Mouse (Mus musculus) embryonic facial prominence, embryonic 13.5 days (tissue): ENCODE measurements around the gene Ston1. TPM values are rescaled to one million over a fixed set of nuclear protein-coding genes. Genes with fewer than 3 reads are reported as not detected.

Experiments used
- ATAC-seq: fragments of 200-750 bp; cut with Nextera tagmentation; 2 replicates; pipeline ENCODE4 v1.8.0; 2017; ENCODE audit warnings: low read depth; ENCODE audit not compliant: insufficient number of reproducible peaks, insufficient read depth, low FRiP score, low TSS enrichment
- H3K27ac ChIP-seq: fragments of 300-500 bp; sonication (generic); 2 replicates; pipeline ENCODE4 v1.5.1; 2015; ENCODE audit warnings: moderate library complexity, mild to moderate bottlenecking, inconsistent platforms
- H3K27me3 ChIP-seq: fragments of 300-500 bp; sonication (generic); 2 replicates; pipeline ENCODE4 v1.6.1; 2015; ENCODE audit warnings: mild to moderate bottlenecking, inconsistent platforms
- H3K36me3 ChIP-seq: fragments of 300-500 bp; sonication (generic); 2 replicates; pipeline ENCODE4 v1.6.1; 2015; ENCODE audit warnings: mild to moderate bottlenecking, inconsistent platforms
- H3K4me1 ChIP-seq: fragments of 300-500 bp; sonication (generic); 2 replicates; pipeline ENCODE4 v1.6.1; 2015; ENCODE audit warnings: inconsistent platforms
- H3K4me2 ChIP-seq: fragments of 300-500 bp; sonication (generic); 2 replicates; pipeline ENCODE4 v1.6.1; 2015; ENCODE audit warnings: moderate library complexity, mild to moderate bottlenecking, inconsistent platforms
- H3K4me3 ChIP-seq: fragments of 300-500 bp; sonication (generic); 2 replicates; pipeline ENCODE4 v1.5.1; 2015; ENCODE audit warnings: mild to moderate bottlenecking, inconsistent platforms
- H3K9ac ChIP-seq: fragments of 300-500 bp; sonication (generic); 2 replicates; pipeline ENCODE4 v1.6.1; 2015; ENCODE audit warnings: mild to moderate bottlenecking, inconsistent platforms
- H3K9me3 ChIP-seq: fragments of 300-500 bp; sonication (generic); 2 replicates; pipeline ENCODE4 v1.6.1; 2016; ENCODE audit warnings: inconsistent platforms
- WGBS: fragments of 180-500 bp; shearing (Covaris S2); methylation state at CpG from one replicate; pipeline ENCODE4 v1.1.7; 2015; ENCODE audit warnings: mixed read lengths; 5-methylcytosine and 5-hydroxymethylcytosine counted together
- polyA plus RNA-seq: library from polyadenylated mRNA; unstranded; fragments of >200 nt; fragmentation: Nextera tagmentation; extraction: Ambion mirVana; gene quantifications from 2 replicates; pipeline ENCODE4 v1.2.1, GENCODE M21; 2015

Gene Ston1
- polyA plus RNA-seq, 1 experiment from 2014 or later, result 9.6 TPM

DNA sequence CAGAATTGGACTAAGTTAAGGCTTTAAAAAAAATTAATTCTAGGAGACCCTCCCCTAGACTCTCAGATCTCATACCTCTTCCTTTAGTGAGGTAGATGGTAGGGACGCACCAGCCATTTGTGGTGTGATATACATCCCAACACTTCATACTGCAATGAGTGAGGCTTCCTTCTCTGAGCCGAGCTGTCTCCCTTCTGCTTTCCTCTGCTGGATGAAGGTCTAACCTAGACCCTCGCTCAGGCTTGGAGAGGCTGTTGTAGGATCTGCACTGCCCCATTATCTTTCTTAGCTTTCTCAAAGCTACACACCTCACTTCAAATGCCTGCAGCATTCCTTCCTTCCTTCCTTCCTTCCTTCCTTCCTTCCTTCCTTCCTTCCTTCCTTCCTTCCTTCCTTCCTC is 16.2 kb downstream of the Ston1 start:
- Histone ChIP-seq H3K9ac (no peak overlapping the region), H3K27me3 (no peaks in the 10 kb centered on the region), H3K4me1 (peaks cover 29% of the 10 kb centered on the region), H3K27ac (no peak overlapping the region), H3K36me3 (peaks cover 13% of the 10 kb centered on the region), H3K4me3 (no peak overlapping the region), H3K9me3 (no peaks in the 10 kb centered on the region), H3K4me2 (no peak overlapping the region)
- WGBS, result 89% methylated on average over 3 of the region's 3 CpGs
- ATAC-seq, result no peak

DNA sequence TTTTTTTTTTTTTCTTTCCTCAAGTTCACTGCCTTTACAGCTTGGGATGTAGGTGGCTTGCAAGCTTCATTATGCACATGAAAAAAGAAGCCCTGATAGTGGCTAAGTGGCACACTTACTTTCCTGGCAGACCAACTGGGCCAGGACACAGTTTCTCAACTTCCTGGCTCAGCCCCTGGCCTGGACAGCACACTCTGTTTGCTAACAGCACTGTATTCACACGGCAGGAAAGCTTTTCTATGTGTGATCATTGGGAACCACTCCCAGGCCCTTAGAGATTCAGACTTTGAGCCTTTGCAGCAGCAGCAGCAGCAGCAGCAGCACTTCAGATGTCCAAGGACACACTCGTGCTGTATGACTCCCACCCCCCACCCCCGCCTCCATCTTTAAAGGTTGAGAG is 16.8 kb downstream of the Ston1 start:
- Histone ChIP-seq H3K9ac (no peak overlapping the region), H3K9me3 (no peaks in the 10 kb centered on the region), H3K36me3 (peaks cover 11% of the 10 kb centered on the region), H3K4me3 (no peak overlapping the region), H3K4me2 (no peak overlapping the region), H3K27ac (no peak overlapping the region), H3K4me1 (peaks cover 28% of the 10 kb centered on the region), H3K27me3 (no peaks in the 10 kb centered on the region)
- 63% methylated on average over 3 of the region's 3 CpGs for WGBS
- no peak for ATAC-seq

DNA sequence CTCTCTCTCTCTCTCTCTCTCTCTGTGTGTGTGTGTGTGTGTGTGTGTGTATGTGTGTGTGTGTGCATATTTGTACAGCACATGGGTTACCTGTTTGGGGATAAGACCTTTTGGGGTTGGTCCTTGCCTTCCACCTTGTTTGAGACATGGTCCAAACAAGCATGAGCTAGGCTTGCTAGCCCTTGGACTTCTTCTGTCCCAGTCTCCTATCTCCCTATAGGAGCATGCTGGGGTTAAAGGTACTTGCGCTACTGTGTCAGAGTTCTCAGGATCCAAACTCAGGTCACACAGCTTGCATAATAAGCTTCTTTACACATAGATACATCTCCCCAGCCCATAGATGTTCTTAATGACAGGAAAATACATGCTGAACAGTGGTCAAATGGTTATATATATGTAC is 17.2 kb downstream of the Ston1 start:
- WGBS, result 93% methylated on average over 1 of the region's 1 CpGs
- H3K9me3 ChIP-seq, result no peaks in the 10 kb centered on the region
- no peak overlapping the region for H3K9ac ChIP-seq
- peaks cover 9% of the 10 kb centered on the region for H3K36me3 ChIP-seq
- H3K4me2 ChIP-seq, result no peak overlapping the region
- H3K27me3 ChIP-seq, result no peaks in the 10 kb centered on the region
- peaks cover 23% of the 10 kb centered on the region for H3K4me1 ChIP-seq
- ATAC-seq, result no peak
- no peak overlapping the region for H3K27ac ChIP-seq
- no peak overlapping the region for H3K4me3 ChIP-seq

DNA sequence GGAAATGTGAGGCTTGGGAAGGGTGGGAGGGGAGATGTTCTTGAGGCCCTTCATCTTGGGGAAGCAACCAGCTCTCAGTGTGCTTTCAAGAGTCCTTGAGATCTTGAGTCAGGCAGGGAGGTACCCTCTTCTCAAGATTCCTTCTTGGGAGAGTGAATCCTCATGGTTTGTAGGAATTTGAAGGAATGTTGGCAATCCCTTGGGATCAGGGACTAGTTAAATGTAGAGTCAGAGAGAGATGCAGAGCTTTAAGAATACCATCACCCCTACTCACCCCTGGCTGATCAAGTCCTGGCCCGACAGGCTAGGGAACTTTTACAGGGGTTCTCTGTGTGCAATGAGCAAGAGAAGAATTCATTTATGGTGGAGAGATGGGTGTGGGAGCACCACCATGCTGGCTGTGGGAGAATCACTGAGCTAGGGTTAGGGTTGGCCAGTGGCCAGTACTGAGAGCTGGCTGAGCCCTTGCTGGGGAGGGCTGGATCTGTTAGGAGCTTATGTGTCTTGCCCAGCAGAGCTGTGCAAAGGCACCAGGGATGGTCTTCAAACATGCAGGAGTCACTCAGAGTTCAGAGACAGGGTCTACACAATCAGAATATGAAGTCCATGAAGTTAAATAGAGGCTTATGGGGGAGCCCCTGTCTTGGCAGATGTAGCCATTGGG is 18.1 kb downstream of the Ston1 start:
- Histone ChIP-seq H3K9ac (no peak overlapping the region), H3K9me3 (no peaks in the 10 kb centered on the region), H3K4me3 (no peak overlapping the region), H3K27me3 (no peaks in the 10 kb centered on the region), H3K27ac (no peak overlapping the region), H3K4me2 (no peak overlapping the region), H3K36me3 (peaks cover 11% of the 10 kb centered on the region), H3K4me1 (peaks cover 18% of the 10 kb centered on the region)
- ATAC-seq, result no peak
- WGBS, result 85% methylated on average over 1 of the region's 1 CpGs

DNA sequence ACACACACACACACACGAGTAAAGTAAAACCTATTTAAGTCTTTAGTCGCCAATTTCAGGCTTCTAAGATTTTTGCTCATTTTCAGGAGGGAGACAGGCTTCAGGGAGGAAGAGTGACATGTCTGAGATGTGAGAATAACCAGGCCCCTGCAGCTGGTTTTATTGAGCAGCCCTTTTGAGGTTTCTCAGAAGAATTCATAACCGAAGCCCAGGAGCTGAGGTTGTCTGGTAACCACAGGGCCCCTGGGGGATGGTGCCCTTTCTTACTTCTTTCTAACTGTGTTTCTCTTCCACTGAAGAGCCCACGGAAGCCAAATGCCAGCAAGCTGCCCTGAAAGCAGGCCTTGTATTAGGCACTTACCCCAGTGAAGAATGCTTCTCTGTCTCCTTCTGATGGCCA is 23.5 kb downstream of the Ston1 start:
- no peak for ATAC-seq
- 59% methylated on average over 4 of the region's 4 CpGs for WGBS

DNA sequence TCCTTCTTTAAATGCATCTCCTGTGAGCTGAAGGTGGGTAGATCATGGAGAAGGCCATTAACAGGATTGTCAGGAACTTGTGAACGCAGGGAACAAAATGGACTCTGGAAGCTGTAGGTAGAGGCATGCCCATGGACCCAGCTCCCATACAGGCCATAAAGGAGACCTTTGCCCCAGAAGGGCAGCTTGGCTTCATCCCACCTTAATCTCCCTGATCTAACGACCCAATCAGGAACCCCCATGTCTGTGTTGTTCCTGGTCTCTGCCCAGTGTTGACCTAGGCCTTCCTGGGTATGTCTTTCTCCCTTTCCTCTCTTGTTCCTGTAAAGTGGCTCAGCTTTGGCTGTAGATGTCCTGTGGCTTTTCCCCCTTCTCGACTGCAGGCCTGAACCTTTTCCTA is 23.9 kb downstream of the Ston1 start:
- Histone ChIP-seq H3K4me3 (no peak overlapping the region), H3K27me3 (no peaks in the 10 kb centered on the region), H3K9ac (no peak overlapping the region), H3K9me3 (no peaks in the 10 kb centered on the region), H3K27ac (no peak overlapping the region), H3K4me1 (peaks cover 21% of the 10 kb centered on the region), H3K4me2 (no peak overlapping the region), H3K36me3 (peaks cover 34% of the 10 kb centered on the region)
- ATAC-seq, result no peak
- WGBS, result 88% methylated on average over 3 of the region's 3 CpGs

More for the DNA sequence above, 23.5 kb downstream of the Ston1 start:
- Histone ChIP-seq H3K4me1 (peaks cover 17% of the 10 kb centered on the region), H3K4me3 (no peak overlapping the region), H3K36me3 (peaks cover 35% of the 10 kb centered on the region), H3K27me3 (no peaks in the 10 kb centered on the region), H3K27ac (peak overlapping the region; percentile 39; the same call in 1 of the 2 replicates), H3K4me2 (no peak overlapping the region), H3K9ac (no peak overlapping the region), H3K9me3 (no peaks in the 10 kb centered on the region)

DNA sequence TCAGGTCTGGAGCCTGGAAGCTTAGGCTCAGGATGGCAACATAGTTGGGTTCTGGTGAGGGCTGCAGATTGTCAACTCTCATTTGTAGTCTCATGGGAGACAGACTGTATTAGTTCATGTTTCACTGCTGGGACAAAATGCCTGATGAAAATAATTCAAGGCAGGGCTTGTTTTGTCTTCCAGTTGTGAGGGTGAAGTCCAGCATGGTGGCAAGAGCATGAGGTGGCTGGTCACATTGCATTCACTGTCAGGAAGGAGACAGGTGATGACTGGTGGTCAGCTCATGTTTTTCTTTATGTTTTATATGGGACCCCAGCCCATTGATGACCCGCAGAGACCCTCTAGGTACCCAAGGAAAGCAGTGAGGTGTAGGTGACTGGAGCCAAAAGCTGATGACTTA is 25.2 kb downstream of the Ston1 start:
- no peak overlapping the region for H3K27ac ChIP-seq
- no peaks in the 10 kb centered on the region for H3K27me3 ChIP-seq
- no peaks in the 10 kb centered on the region for H3K9me3 ChIP-seq
- peaks cover 34% of the 10 kb centered on the region for H3K4me1 ChIP-seq
- WGBS, result 93% methylated on average over 1 of the region's 1 CpGs
- no peak overlapping the region for H3K4me3 ChIP-seq
- no peak overlapping the region for H3K9ac ChIP-seq
- H3K36me3 ChIP-seq, result peaks cover 25% of the 10 kb centered on the region
- H3K4me2 ChIP-seq, result no peak overlapping the region
- ATAC-seq, result no peak

DNA sequence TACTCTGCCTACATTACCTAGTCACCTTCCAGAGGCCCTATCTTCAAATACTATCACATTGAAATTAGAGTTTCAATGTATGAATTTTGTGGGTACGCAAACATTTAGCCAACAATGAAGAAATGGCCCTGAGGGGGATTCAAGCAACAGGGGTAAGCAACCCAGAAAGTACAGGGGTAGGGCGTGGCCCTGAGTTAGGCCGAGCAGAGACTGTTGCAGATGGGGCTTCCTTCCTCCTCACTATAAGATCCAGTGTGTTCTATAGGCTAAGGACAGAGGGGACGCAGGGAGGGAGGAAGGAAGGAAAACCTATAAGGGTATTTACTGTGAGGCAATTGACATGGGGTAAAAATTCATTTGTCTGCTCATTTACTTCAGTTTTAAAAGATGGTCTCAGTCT is 26.9 kb downstream of the Ston1 start:
- Histone ChIP-seq H3K36me3 (peaks cover 25% of the 10 kb centered on the region), H3K4me3 (no peak overlapping the region), H3K9me3 (no peaks in the 10 kb centered on the region), H3K27me3 (no peaks in the 10 kb centered on the region), H3K9ac (no peak overlapping the region), H3K4me1 (peaks cover 51% of the 10 kb centered on the region), H3K27ac (no peak overlapping the region), H3K4me2 (no peak overlapping the region)
- WGBS, result 83% methylated on average over 4 of the region's 4 CpGs
- no peak for ATAC-seq

DNA sequence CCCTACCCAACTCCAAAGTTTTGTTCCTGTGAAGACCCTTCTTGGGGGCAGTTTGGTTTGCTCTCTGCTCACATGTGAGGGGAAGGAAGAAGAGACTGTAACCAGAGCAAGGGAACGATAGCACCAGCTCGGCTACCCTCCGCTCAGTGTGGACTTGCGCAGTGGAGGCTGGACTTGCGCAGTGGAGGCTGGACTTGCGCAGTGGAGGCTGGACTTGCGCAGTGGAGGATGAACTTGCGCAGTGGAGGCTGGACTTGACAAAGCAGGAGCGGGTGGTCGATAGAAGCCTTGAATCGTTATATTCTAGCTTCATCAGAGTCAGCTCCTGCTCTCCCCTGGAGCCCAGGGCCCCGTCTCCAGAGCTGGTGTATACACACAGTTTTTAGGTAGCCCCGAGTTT is 27.9 kb downstream of the Ston1 start:
- ATAC-seq, result no peak
- Histone ChIP-seq H3K9ac (no peak overlapping the region), H3K36me3 (peaks cover 25% of the 10 kb centered on the region), H3K9me3 (no peaks in the 10 kb centered on the region), H3K27ac (peak overlapping the region; percentile 90), H3K4me3 (no peak overlapping the region), H3K27me3 (no peaks in the 10 kb centered on the region), H3K4me2 (no peak overlapping the region), H3K4me1 (peaks cover 60% of the 10 kb centered on the region)
- WGBS, result 87% methylated on average over 13 of the region's 13 CpGs

DNA sequence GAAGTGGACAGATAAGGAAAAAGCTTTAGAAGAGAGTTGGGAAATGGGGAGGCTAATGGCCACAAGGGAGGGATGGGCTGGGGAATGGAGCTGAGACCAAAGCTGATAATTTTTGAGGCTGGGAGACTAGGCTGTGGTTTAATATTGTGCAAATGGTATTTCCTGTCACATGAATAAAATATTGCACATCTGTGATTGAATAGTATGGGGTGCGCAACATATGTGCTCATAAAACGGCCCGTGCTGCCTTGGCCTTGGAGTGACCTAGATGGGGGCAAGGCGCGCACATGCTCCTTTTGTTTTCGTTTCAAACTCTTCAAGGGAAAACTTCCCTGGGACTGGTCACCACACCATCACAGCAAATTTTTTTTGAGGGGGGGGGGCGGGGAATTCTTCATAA is 28.4 kb downstream of the Ston1 start:
- peak overlapping the region; percentile 38 for H3K4me2 ChIP-seq
- 44% methylated on average over 7 of the region's 7 CpGs for WGBS
- no peak overlapping the region for H3K4me3 ChIP-seq

DNA sequence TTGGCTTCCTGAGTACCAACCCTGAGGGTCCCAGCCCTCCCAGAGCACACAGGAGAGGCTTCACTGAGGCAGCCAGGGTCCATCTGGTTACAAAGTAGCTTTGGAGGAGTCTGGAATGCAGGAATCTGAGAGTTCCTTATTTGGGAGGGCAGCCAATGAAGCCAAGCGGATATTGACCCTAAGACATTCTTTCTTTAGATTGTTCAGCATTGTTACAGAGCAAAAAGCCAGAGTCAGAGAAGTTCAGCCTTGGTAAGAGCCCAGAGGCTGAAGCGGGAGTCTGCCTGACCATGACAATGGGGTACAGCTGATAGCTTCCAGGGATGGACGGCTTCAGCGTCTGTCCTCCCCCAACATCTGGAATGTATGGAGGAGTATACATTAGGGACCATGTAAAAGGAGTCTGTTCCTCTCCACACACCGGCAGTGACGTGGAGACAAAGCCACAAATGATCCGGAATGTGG is 28.9 kb downstream of the Ston1 start:
- peak overlapping the region; percentile 38 for H3K4me2 ChIP-seq
- 0 out of 2 replicates have a peak, but pooled peaks have one; percentile 24 for ATAC-seq
- H3K9me3 ChIP-seq, result no peaks in the 10 kb centered on the region

More for the DNA sequence above, 28.4 kb downstream of the Ston1 start:
- Histone ChIP-seq H3K27ac (peak overlapping the region; percentile 90), H3K36me3 (peaks cover 21% of the 10 kb centered on the region), H3K9ac (no peak overlapping the region), H3K9me3 (no peaks in the 10 kb centered on the region), H3K4me1 (peaks cover 64% of the 10 kb centered on the region), H3K27me3 (no peaks in the 10 kb centered on the region)
- ATAC-seq, result no peak

DNA sequence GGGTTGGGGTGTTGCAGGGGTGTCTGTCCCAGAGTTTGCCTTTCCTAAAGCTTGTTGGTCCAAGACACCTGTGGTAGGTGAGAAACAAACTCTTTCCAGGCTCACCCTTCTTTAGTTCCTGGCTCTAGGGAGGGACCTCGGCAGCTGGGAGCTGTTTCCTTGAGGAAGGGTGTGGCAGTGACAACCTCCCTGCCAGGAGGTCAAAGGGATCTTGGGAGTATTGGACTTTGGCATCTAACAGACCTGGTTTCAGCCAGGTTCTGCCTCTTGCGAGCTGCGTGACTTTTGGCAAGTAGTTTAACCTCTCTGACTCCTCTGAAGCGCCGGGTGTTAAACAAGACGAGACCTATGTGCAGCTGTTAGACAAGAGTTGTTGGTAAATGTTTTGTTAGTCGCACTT is 29.7 kb downstream of the Ston1 start:
- peak overlapping the region; percentile 90 for H3K27ac ChIP-seq
- H3K36me3 ChIP-seq, result peaks cover 9% of the 10 kb centered on the region
- WGBS, result 76% methylated on average over 7 of the region's 7 CpGs
- no peak for ATAC-seq
- peaks cover 72% of the 10 kb centered on the region for H3K4me1 ChIP-seq
- H3K9ac ChIP-seq, result no peak overlapping the region
- no peaks in the 10 kb centered on the region for H3K27me3 ChIP-seq
- peak overlapping the region; percentile 38; the same call in 1 of the 2 replicates for H3K4me2 ChIP-seq
- no peaks in the 10 kb centered on the region for H3K9me3 ChIP-seq
- H3K4me3 ChIP-seq, result no peak overlapping the region

More for the DNA sequence above, 28.9 kb downstream of the Ston1 start:
- 6% methylated on average over 7 of the region's 7 CpGs for WGBS
- Histone ChIP-seq H3K27me3 (no peaks in the 10 kb centered on the region), H3K4me3 (no peak overlapping the region), H3K4me1 (peaks cover 65% of the 10 kb centered on the region), H3K36me3 (peaks cover 17% of the 10 kb centered on the region), H3K27ac (peak overlapping the region; percentile 90), H3K9ac (no peak overlapping the region)
